In genomic region chr2:97485609-97486008, GRCm38 (mm10) we compare ENCODE assay signal across 16 mouse cellular contexts.
DNase-seq lines count a peak whose midpoint lies in the region; ATAC-seq and TF ChIP-seq lines count a peak whose summit lies in the region.
"Had no signal": no experiment of that assay in that cellular context is flagged by ENCODE, and none has a peak within 500 bp of the region (broad histone marks: within the 10 kb centered on the region; RNA-seq: fewer than 3 reads in every experiment).

No protein-coding gene starts in this region.

- H3K27me3 ChIP-seq in forebrain, embryonic 14.5 days (replicated peaks; ENCODE audit: control insufficient read depth, insufficient read depth, low read length), result no peaks in the 10 kb centered on the region
- H3K27me3 ChIP-seq in forebrain, embryonic 12.5 days, result no peaks in the 10 kb centered on the region
- no peaks in the 10 kb centered on the region for H3K27me3 ChIP-seq in midbrain, postnatal 0 days (ENCODE audit: insufficient read depth, low read length)
- H3K27me3 ChIP-seq: CH12.LX; midbrain, embryonic 12.5 days had no signal

- H3K9me3 ChIP-seq in forebrain, embryonic 14.5 days (replicated peaks; ENCODE audit: control insufficient read depth, low read length), result no peaks in the 10 kb centered on the region
- H3K9me3 ChIP-seq in forebrain, embryonic 12.5 days, result no peaks in the 10 kb centered on the region
- H3K9me3 ChIP-seq in midbrain, postnatal 0 days (ENCODE audit: low read length), result no peaks in the 10 kb centered on the region
- H3K9me3 ChIP-seq: midbrain, embryonic 12.5 days had no signal

- WGBS in forebrain, embryonic 14.5 days, result 35% methylated on average over 2 of the region's 2 CpGs
- WGBS in forebrain, embryonic 12.5 days, result 56% methylated on average over 2 of the region's 2 CpGs
- 59% methylated on average over 2 of the region's 2 CpGs for WGBS in midbrain, postnatal 0 days

- 0 out of 2 replicates have a peak, but pooled peaks cover 5% of the 10 kb centered on the region for H3K4me1 ChIP-seq in forebrain, embryonic 14.5 days (ENCODE audit: control insufficient read depth, insufficient read depth, low read length)
- H3K4me1 ChIP-seq in forebrain, embryonic 12.5 days, result peaks cover 7% of the 10 kb centered on the region; the same call in 1 of the 2 replicates
- no peaks in the 10 kb centered on the region for H3K4me1 ChIP-seq in midbrain, postnatal 0 days (ENCODE audit: insufficient read depth, low read length)
- H3K4me1 ChIP-seq: midbrain, embryonic 12.5 days had no signal

- ATAC-seq in forebrain, embryonic 14.5 days, result no peak
- no peak for ATAC-seq in forebrain, embryonic 12.5 days (ENCODE audit: low FRiP score)
- ATAC-seq in midbrain, postnatal 0 days (ENCODE audit: low FRiP score), result no peak
- ATAC-seq in megakaryocyte, adult 5-6 weeks (ENCODE audit: poor library complexity, severe bottlenecking), result no peak
- ATAC-seq: liver, postnatal 0 days had no signal

- no peaks in the 10 kb centered on the region for H3K36me3 ChIP-seq in forebrain, embryonic 14.5 days (ENCODE audit: control insufficient read depth, insufficient read depth, low read length)
- no peaks in the 10 kb centered on the region for H3K36me3 ChIP-seq in forebrain, embryonic 12.5 days (replicated peaks)
- no peaks in the 10 kb centered on the region for H3K36me3 ChIP-seq in midbrain, postnatal 0 days (ENCODE audit: insufficient read depth, low read length)
- H3K36me3 ChIP-seq: midbrain, embryonic 12.5 days had no signal

- no peak overlapping the region for H3K4me2 ChIP-seq in forebrain, embryonic 14.5 days (ENCODE audit: low read length)
- H3K4me2 ChIP-seq in forebrain, embryonic 12.5 days, result no peak overlapping the region
- no peak overlapping the region for H3K4me2 ChIP-seq in midbrain, postnatal 0 days (ENCODE audit: low read depth, low read length, poor library complexity, severe bottlenecking)
- H3K4me2 ChIP-seq: midbrain, embryonic 12.5 days had no signal

- DNase-seq in forebrain, embryonic 14.5 days (ENCODE audit: low spot score), result peak; percentile 58
- DNase-seq in layer of hippocampus, adult 2 months (ENCODE audit: low spot score in 2 of 2), result no peak
- DNase-seq in layer of hippocampus, adult 9-11 months, result no peak
- peak; percentile 65 for DNase-seq in retina, postnatal 1 day
- DNase-seq in retina, embryonic 14.5 days (ENCODE audit: low spot score), result no peak
- peak; percentile 40 for DNase-seq in midbrain, postnatal 0 days (ENCODE audit: low spot score)
- DNase-seq: cerebellum, adult 9-11 months; kidney, adult 18-20 months; kidney, postnatal 14 days; liver, postnatal 0 days; lung, postnatal 4 days; thymus, postnatal 25 days had no signal

- no peak overlapping the region for H3K9ac ChIP-seq in forebrain, embryonic 14.5 days (ENCODE audit: low read length)
- H3K9ac ChIP-seq in forebrain, embryonic 12.5 days, result no peak overlapping the region
- no peak overlapping the region for H3K9ac ChIP-seq in midbrain, postnatal 0 days (replicated peaks; ENCODE audit: low read length, poor library complexity, severe bottlenecking)
- H3K9ac ChIP-seq: liver, postnatal 0 days; midbrain, embryonic 12.5 days had no signal

- no peak for TF ChIP-seq CTCF in layer of hippocampus, adult 2 months (conservative IDR thresholded peaks at IDR 0.05)
- TF ChIP-seq CTCF in midbrain, postnatal 0 days (IDR thresholded peaks at IDR 0.05), result no peak

- no peak overlapping the region for H3K27ac ChIP-seq in forebrain, embryonic 14.5 days (ENCODE audit: low read depth, low read length)
- no peak overlapping the region for H3K27ac ChIP-seq in forebrain, embryonic 12.5 days
- H3K27ac ChIP-seq in layer of hippocampus, adult 2 months, result peak overlapping the region; percentile 46
- no peak overlapping the region for H3K27ac ChIP-seq in midbrain, postnatal 0 days (ENCODE audit: low read depth, low read length)
- H3K27ac ChIP-seq: midbrain, embryonic 12.5 days had no signal

- no peak overlapping the region for H3K4me3 ChIP-seq in forebrain, embryonic 14.5 days (ENCODE audit: low read depth, low read length)
- no peak overlapping the region for H3K4me3 ChIP-seq in forebrain, embryonic 12.5 days (replicated peaks)
- no peak overlapping the region for H3K4me3 ChIP-seq in layer of hippocampus, adult 2 months
- no peak overlapping the region for H3K4me3 ChIP-seq in midbrain, postnatal 0 days (ENCODE audit: low read depth, low read length)
- H3K4me3 ChIP-seq: midbrain, embryonic 12.5 days had no signal

Comparison
In these comparisons a context has a peak if more than half of its experiments do, and no peak if none do; other contexts are left out.
1. DNase-seq: peak in forebrain, embryonic 14.5 days (single experiment), retina, postnatal 1 day (single experiment) and midbrain, postnatal 0 days (single experiment); none in layer of hippocampus, adult 2 months (0 of 2), layer of hippocampus, adult 9-11 months (single experiment) and retina, embryonic 14.5 days (single experiment).